Mouse (Mus musculus): Measurements from ENCODE around the gene Ube2a. TPM values are rescaled to one million over a fixed set of nuclear protein-coding genes. Genes with fewer than 3 reads are reported as not detected.
A peak's percentile ranks its signal among the peaks of the same experiment; 100 is the strongest.
"Not testable (repeated sequence)": the region's sequence is repeated elsewhere in the genome, so short reads cannot be mapped to it uniquely, and the experiment has no call there.

Gene Ube2a
- total and polyA plus RNA-seq, 3 experiments = 16.0 to 108 (median 53.4) TPM

- Histone ChIP-seq H3K36me3 (replicated peaks) (peaks cover 42% of the 10 kb centered on the region), H3K4me1 (ENCODE audit: insufficient read depth, low read depth, low read length) (no peaks in the 10 kb centered on the region), H3K27me3 (ENCODE audit: insufficient read depth, low read length) (no peaks in the 10 kb centered on the region), H3K9me3 (replicated peaks) (no peaks in the 10 kb centered on the region), H3K4me3 (ENCODE audit: low read depth, low read length) (no peak overlapping the region)
- DNase-seq (ENCODE audit: low spot score) = no peak
- TF ChIP-seq CTCF (IDR thresholded peaks at IDR 0.05; ENCODE audit: low read depth, low read length) = no peak
- ATAC-seq (ENCODE audit: extremely low read depth, insufficient number of reproducible peaks, low FRiP score, poor library complexity, severe bottlenecking) = no peak
These were observed 11.0 kb downstream of the Ube2a start for GRCm38 (mm10) chrX:36884719-36885118.

- DNase-seq (ENCODE audit: low spot score); ATAC-seq (ENCODE audit: extremely low read depth, insufficient number of reproducible peaks, low FRiP score, poor library complexity, severe bottlenecking); H3K4me1 ChIP-seq (ENCODE audit: insufficient read depth, low read depth, low read length); H3K4me3 ChIP-seq (ENCODE audit: low read depth, low read length); H3K9me3 ChIP-seq (replicated peaks); H3K27me3 ChIP-seq (ENCODE audit: insufficient read depth, low read length); H3K36me3 ChIP-seq (replicated peaks): not testable (repeated sequence)
These were observed 25.2 kb downstream of the Ube2a start for GRCm38 (mm10) chrX:36898931-36899330.

- Histone ChIP-seq H3K27me3 (ENCODE audit: insufficient read depth, low read length) (no peaks in the 10 kb centered on the region), H3K9me3 (replicated peaks) (no peaks in the 10 kb centered on the region), H3K4me1 (ENCODE audit: insufficient read depth, low read depth, low read length) (peaks cover 9% of the 10 kb centered on the region), H3K36me3 (replicated peaks) (peaks cover 6% of the 10 kb centered on the region), H3K4me3 (ENCODE audit: low read depth, low read length) (peak overlapping the region; percentile 76; the same call in 1 of the 2 replicates)
- TF ChIP-seq GATA2 (IDR thresholded peaks at IDR 0.05; ENCODE audit: borderline replicate concordance, low read depth, low read length) = no peak
- no peak for TF ChIP-seq CTCF (IDR thresholded peaks at IDR 0.05; ENCODE audit: low read depth, low read length)
- TF ChIP-seq GATA1 (IDR thresholded peaks at IDR 0.05; ENCODE audit: borderline replicate concordance, low read length) = no peak
- TF ChIP-seq TAL1 (conservative IDR thresholded peaks at IDR 0.05; ENCODE audit: low read depth, low read length) = no peak
- TF ChIP-seq POLR2AphosphoS5 (IDR thresholded peaks at IDR 0.05; ENCODE audit: insufficient replicate concordance, low read depth, low read length) = no peak
- ATAC-seq (ENCODE audit: extremely low read depth, insufficient number of reproducible peaks, low FRiP score, poor library complexity, severe bottlenecking) = no peak
- DNase-seq (ENCODE audit: low spot score) = no peak
These were observed 28.0 kb downstream of the Ube2a start for GRCm38 (mm10) chrX:36901655-36902054.

- Histone ChIP-seq H3K9me3 (replicated peaks) (no peaks in the 10 kb centered on the region), H3K4me3 (ENCODE audit: low read depth, low read length) (peak within 1 kb of the TSS; percentile 76), H3K36me3 (replicated peaks) (peaks cover 6% of the 10 kb centered on the region), H3K4me1 (ENCODE audit: insufficient read depth, low read depth, low read length) (peaks cover 9% of the 10 kb centered on the region), H3K27me3 (ENCODE audit: insufficient read depth, low read length) (no peaks in the 10 kb centered on the region)
- DNase-seq (ENCODE audit: low spot score) = peak; percentile 35
- no peak for TF ChIP-seq GATA1 (IDR thresholded peaks at IDR 0.05; ENCODE audit: borderline replicate concordance, low read length)
- 0 out of 2 replicates have a peak, but pooled peaks have one; percentile 26 for ATAC-seq (ENCODE audit: extremely low read depth, insufficient number of reproducible peaks, low FRiP score, poor library complexity, severe bottlenecking)
These were observed 28.8 kb downstream of the Ube2a start, which contains the start of gene Nkrf for GRCm38 (mm10) chrX:36902321-36903114. Gene Nkrf, minus strand, starts transcription at chrX:36902899.

- DNase-seq (ENCODE audit: low spot score) = peak; percentile 68
- Histone ChIP-seq H3K4me3 (ENCODE audit: low read depth, low read length) (peak overlapping the region; percentile 76), H3K4me1 (ENCODE audit: insufficient read depth, low read depth, low read length) (peaks cover 9% of the 10 kb centered on the region), H3K9me3 (replicated peaks) (no peaks in the 10 kb centered on the region), H3K36me3 (replicated peaks) (peaks cover 4% of the 10 kb centered on the region), H3K27me3 (ENCODE audit: insufficient read depth, low read length) (no peaks in the 10 kb centered on the region)
- peak; percentile 93 for ATAC-seq (ENCODE audit: extremely low read depth, insufficient number of reproducible peaks, low FRiP score, poor library complexity, severe bottlenecking)
- TF ChIP-seq POLR2AphosphoS5 (IDR thresholded peaks at IDR 0.05; ENCODE audit: insufficient replicate concordance, low read depth, low read length) (no peak), GATA2 (IDR thresholded peaks at IDR 0.05; ENCODE audit: borderline replicate concordance, low read depth, low read length) (no peak)
These were observed 29.5 kb downstream of the Ube2a start for GRCm38 (mm10) chrX:36903115-36903768.

GRCm38 (mm10) chrX:36906539-36906938 lies 32.8 kb downstream of the Ube2a start:
- Histone ChIP-seq H3K4me1 (ENCODE audit: insufficient read depth, low read depth, low read length) (peaks cover 9% of the 10 kb centered on the region; the same call in 1 of the 2 replicates), H3K9me3 (replicated peaks) (no peaks in the 10 kb centered on the region), H3K36me3 (replicated peaks) (no peaks in the 10 kb centered on the region), H3K27me3 (ENCODE audit: insufficient read depth, low read length) (no peaks in the 10 kb centered on the region), H3K4me3 (ENCODE audit: low read depth, low read length) (no peak overlapping the region)
- ATAC-seq (ENCODE audit: extremely low read depth, insufficient number of reproducible peaks, low FRiP score, poor library complexity, severe bottlenecking) (no peak), DNase-seq (ENCODE audit: low spot score) (no peak)
- TF ChIP-seq TAL1 (conservative IDR thresholded peaks at IDR 0.05; ENCODE audit: low read depth, low read length) (no peak), GATA1 (IDR thresholded peaks at IDR 0.05; ENCODE audit: borderline replicate concordance, low read length) (no peak)

GRCm38 (mm10) chrX:36911343-36911742 lies 37.6 kb downstream of the Ube2a start:
- no peak for ATAC-seq (ENCODE audit: extremely low read depth, insufficient number of reproducible peaks, low FRiP score, poor library complexity, severe bottlenecking)
- Histone ChIP-seq H3K36me3 (replicated peaks) (peaks cover 12% of the 10 kb centered on the region), H3K27me3 (ENCODE audit: insufficient read depth, low read length) (no peaks in the 10 kb centered on the region), H3K4me1 (ENCODE audit: insufficient read depth, low read depth, low read length) (no peaks in the 10 kb centered on the region), H3K9me3 (replicated peaks) (no peaks in the 10 kb centered on the region), H3K4me3 (ENCODE audit: low read depth, low read length) (no peak overlapping the region)
- TF ChIP-seq GATA2 (IDR thresholded peaks at IDR 0.05; ENCODE audit: borderline replicate concordance, low read depth, low read length) (no peak), POLR2AphosphoS5 (IDR thresholded peaks at IDR 0.05; ENCODE audit: insufficient replicate concordance, low read depth, low read length) (no peak), TAL1 (conservative IDR thresholded peaks at IDR 0.05; ENCODE audit: low read depth, low read length) (no peak), GATA1 (IDR thresholded peaks at IDR 0.05; ENCODE audit: borderline replicate concordance, low read length) (no peak), CTCF (IDR thresholded peaks at IDR 0.05; ENCODE audit: low read depth, low read length) (0 out of 2 replicates have a peak, but pooled peaks have one; percentile 20)
- DNase-seq (ENCODE audit: low spot score) = no peak

Measured in G1E (cell line).